Mouse (Mus musculus) splenic B cell, adult 2 months (primary cell): ENCODE data around the gene Bcl2l13.
"Not testable (repeated sequence)": the region's sequence is repeated elsewhere in the genome, so short reads cannot be mapped to it uniquely, and the experiment has no call there.

Experiments
- DNase-seq: peaks from one replicate; pipeline ENCODE4 v3.0.0-alpha.2; 2011; ENCODE audit warnings: low read depth, low spot score
- H3K27me3 ChIP-seq: 2 replicates; pipeline ENCODE4 v1.6.1; 2012; ENCODE audit warnings: mild to moderate bottlenecking, low read length, moderate library complexity, mixed read lengths; ENCODE audit not compliant: control insufficient read depth, poor library complexity, insufficient read depth, severe bottlenecking
- H3K36me3 ChIP-seq: 2 replicates; pipeline ENCODE4 v1.6.1; 2012; ENCODE audit warnings: mild to moderate bottlenecking, low read length, moderate library complexity, mixed read lengths; ENCODE audit not compliant: control insufficient read depth, poor library complexity, insufficient read depth, severe bottlenecking

Bcl2l13 gene

DNA sequence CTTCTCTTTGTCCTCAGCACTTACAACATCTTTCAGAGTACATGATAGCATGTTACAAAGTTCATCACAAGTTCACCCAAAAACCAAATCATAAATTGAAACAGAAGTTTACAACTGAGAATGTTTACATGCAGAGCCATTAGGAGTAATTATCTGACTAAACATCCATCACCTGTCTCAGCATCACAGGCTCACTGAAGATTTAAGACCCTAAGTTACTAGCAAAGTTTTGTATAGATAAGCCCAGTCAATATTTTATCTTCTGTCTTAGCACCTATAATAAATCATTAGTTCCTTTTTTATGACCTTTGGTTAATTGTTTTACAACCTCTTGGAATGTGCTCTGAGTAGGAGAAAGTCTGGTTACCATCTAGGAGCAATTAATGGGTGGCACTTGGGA lies 14.7 kb downstream of the Bcl2l13 start:
- DNase-seq, H3K27me3 ChIP-seq, H3K36me3 ChIP-seq: not testable (repeated sequence)

DNA sequence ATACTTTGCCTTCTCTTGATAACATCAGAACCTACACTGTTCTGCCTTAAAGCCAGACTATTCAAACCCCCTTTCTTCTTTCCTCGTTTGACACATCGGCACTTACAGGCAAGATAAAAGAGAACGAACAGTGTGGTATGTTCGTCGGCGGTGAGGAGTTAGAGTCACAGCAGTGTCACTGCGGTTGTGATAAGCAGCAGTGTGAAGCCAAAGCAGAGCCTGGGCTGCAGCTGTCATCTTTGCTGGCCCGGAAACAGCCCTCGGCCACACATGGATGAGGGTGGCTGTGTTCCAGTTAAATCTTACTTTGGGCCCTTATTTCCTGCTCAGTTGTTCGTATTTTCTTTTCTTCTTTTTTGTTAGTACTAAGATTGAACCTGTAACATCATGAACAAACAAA lies 18.4 kb downstream of the Bcl2l13 start:
- Histone ChIP-seq H3K27me3 (no peaks in the 10 kb centered on the region), H3K36me3 (peaks cover 3% of the 10 kb centered on the region; the same call in 1 of the 2 replicates)
- no peak for DNase-seq

GRCm38 (mm10) chr6:120858217-120858711 lies 22.3 kb downstream of the Bcl2l13 start:
- Histone ChIP-seq H3K27me3 (no peaks in the 10 kb centered on the region), H3K36me3 (peaks cover under 1% of the 10 kb centered on the region; the same call in 1 of the 2 replicates)
- DNase-seq = no peak

DNA sequence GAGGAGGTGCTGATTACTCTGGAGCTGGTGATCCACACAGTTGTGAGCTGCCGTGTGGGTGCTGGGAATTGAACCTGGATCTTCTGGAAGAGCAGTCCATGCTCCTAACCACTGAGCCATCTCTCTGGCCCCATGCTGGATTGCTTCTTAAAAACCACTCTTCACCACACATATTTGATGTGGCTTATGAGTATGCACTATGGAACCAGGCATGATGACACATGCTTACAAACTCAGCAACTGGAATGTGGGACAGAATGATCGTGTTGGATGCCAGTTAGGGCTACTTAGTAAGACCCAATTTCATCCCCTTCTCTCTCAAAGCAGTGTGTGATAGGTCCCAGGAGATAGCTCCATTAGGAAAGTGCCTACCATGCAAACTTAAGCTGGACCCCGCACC lies 24.1 kb downstream of the Bcl2l13 start:
- DNase-seq = no peak
- Histone ChIP-seq H3K36me3 (no peaks in the 10 kb centered on the region), H3K27me3 (no peaks in the 10 kb centered on the region)

- H3K27me3 ChIP-seq = no peaks in the 10 kb centered on the region
- H3K36me3 ChIP-seq = no peaks in the 10 kb centered on the region; the same call in 1 of the 2 replicates
- no peak for DNase-seq
Observed at GRCm38 (mm10) chr6:120866051-120866814, 30.2 kb downstream of the Bcl2l13 start.

- H3K27me3 ChIP-seq = no peaks in the 10 kb centered on the region
- peaks cover 2% of the 10 kb centered on the region; the same call in 1 of the 2 replicates for H3K36me3 ChIP-seq
- no peak for DNase-seq
Observed at GRCm38 (mm10) chr6:120868824-120869223, 32.8 kb downstream of the Bcl2l13 start.

DNA sequence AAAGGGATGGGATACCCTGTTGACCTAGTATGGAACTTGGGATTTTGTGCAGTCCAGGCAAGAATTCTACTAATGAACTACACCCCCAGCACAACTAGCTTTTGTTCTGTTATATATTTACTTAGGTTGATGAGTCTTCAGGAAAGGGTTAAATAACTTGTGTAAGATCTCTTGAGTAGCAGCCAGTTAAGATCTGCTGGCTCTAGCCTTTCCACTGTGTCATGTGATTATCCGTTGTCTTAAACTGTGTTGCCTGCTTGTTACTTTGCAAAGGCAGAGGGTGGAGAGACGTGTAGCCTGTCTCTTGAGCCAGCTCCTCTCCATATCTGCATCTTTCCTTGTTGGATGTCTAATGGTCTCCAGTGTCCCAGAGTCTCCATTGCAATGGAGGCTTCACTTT lies 35.3 kb downstream of the Bcl2l13 start:
- Histone ChIP-seq H3K36me3 (peaks cover 2% of the 10 kb centered on the region; the same call in 1 of the 2 replicates), H3K27me3 (no peaks in the 10 kb centered on the region)
- DNase-seq = no peak

DNA sequence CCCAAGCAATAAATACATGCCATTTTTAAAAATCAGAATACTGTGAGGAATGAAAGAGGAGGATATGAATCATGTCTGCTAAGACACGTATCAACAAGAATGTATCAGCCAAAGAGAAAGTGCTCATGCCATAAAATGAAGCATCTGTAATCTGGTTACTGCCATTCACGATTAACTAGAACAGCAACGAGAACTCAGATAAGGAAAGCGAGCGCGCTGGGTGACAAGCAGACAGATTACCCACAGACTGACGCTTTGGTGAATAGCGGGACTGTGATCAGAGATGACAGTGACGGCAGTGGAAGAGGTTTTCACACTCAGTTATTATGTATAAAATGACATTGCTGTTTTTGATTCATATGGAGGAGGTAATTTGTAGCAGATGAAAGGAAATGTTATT lies 37.9 kb downstream of the Bcl2l13 start:
- Histone ChIP-seq H3K36me3 (peaks cover 2% of the 10 kb centered on the region; the same call in 1 of the 2 replicates), H3K27me3 (no peaks in the 10 kb centered on the region)
- no peak for DNase-seq

DNA sequence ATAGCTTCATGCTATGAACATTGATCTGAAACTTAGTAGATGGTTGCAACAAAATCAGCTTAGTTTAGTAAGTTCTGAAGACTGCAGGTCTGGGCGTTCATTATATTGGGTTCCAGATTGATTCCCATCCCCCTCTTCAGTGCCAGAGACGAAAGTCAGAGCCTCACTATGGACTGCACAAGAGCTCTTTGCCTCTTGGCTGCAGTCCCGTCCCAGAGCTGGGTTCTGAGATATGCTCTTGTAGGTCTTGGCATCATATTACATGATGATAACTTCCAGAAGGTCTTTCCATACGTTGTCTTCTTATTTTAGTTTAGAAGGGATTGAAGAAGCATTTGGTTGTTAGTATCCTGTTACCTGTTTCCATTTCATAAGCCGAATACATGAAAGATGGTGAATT lies 43.0 kb downstream of the Bcl2l13 start:
- Histone ChIP-seq H3K36me3 (peaks cover 2% of the 10 kb centered on the region; the same call in 1 of the 2 replicates), H3K27me3 (no peaks in the 10 kb centered on the region)
- DNase-seq = no peak

GRCm38 (mm10) chr6:120884436-120884835 lies 48.4 kb downstream of the Bcl2l13 start:
- no peak for DNase-seq
- H3K36me3 ChIP-seq = peaks cover 3% of the 10 kb centered on the region
- H3K27me3 ChIP-seq = no peaks in the 10 kb centered on the region

DNA sequence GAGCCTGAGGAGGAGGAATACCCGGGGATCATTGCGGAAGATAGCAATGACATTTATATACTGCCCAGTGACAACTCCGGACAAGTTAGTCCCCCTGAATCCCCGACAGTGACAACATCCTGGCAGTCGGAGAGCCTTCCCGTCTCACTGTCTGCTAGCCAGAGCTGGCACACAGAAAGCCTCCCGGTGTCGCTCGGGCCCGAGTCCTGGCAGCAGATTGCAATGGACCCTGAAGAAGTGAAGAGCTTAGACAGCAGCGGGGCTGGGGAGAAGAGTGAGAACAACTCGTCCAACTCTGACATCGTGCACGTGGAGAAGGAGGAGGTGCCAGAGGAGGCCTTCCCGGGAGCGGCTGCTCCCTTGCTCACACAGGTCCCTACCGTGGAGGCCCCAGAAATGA lies 50.7 kb downstream of the Bcl2l13 start:
- no peak for DNase-seq

GRCm38 (mm10) chr6:120894089-120894488 lies 58.1 kb downstream of the Bcl2l13 start:
- Histone ChIP-seq H3K27me3 (no peaks in the 10 kb centered on the region), H3K36me3 (peaks cover 12% of the 10 kb centered on the region; the same call in 1 of the 2 replicates)
- no peak for DNase-seq

More for the DNA sequence above, 50.7 kb downstream of the Bcl2l13 start:
- Histone ChIP-seq H3K27me3 (no peaks in the 10 kb centered on the region), H3K36me3 (peaks cover 2% of the 10 kb centered on the region)

GRCm38 (mm10) chr6:120894524-120894923 lies 58.5 kb downstream of the Bcl2l13 start:
- no peak for DNase-seq
- Histone ChIP-seq H3K36me3 (peaks cover 12% of the 10 kb centered on the region; the same call in 1 of the 2 replicates), H3K27me3 (no peaks in the 10 kb centered on the region)

GRCm38 (mm10) chr6:120898188-120898833 lies 62.3 kb downstream of the Bcl2l13 start:
- peak; percentile 75 for DNase-seq
- Histone ChIP-seq H3K27me3 (no peaks in the 10 kb centered on the region), H3K36me3 (peaks cover 12% of the 10 kb centered on the region; the same call in 1 of the 2 replicates)
